Mouse (Mus musculus) thymus, postnatal 25 days (tissue): ENCODE measurements around the gene Cadm4.

Source experiments
- DNase-seq: peaks from one replicate; pipeline ENCODE4 v3.0.0; 2022

The Cadm4 gene

GRCm38 (mm10) chr7:24534301-24534700, 52.5 kb downstream of the Cadm4 start:
- DNase-seq, result no peak

GRCm38 (mm10) chr7:24537081-24537480, 55.3 kb downstream of the Cadm4 start:
- DNase-seq, result no peak

- DNase-seq, result no peak
These were observed 55.8 kb downstream of the Cadm4 start for GRCm38 (mm10) chr7:24537591-24537990.

GRCm38 (mm10) chr7:24538154-24538553, 56.3 kb downstream of the Cadm4 start:
- DNase-seq, result no peak

GRCm38 (mm10) chr7:24538701-24539100, 56.9 kb downstream of the Cadm4 start:
- no peak for DNase-seq

- DNase-seq, result no peak
These were observed 57.9 kb downstream of the Cadm4 start for GRCm38 (mm10) chr7:24539686-24540085.

GRCm38 (mm10) chr7:24544506-24544905, 62.7 kb downstream of the Cadm4 start:
- no peak for DNase-seq

- no peak for DNase-seq
These were observed 64.3 kb downstream of the Cadm4 start, which contains the start of the genes Pinlyp and Xrcc1 for GRCm38 (mm10) chr7:24546068-24546614. Gene Pinlyp, minus strand, starts transcription at chr7:24546118. Gene Xrcc1, plus strand, starts transcription at chr7:24546289.

GRCm38 (mm10) chr7:24546634-24547389, 65.0 kb downstream of the Cadm4 start:
- DNase-seq, result peak; percentile 98

GRCm38 (mm10) chr7:24547534-24548036, 65.8 kb downstream of the Cadm4 start:
- no peak for DNase-seq

- DNase-seq, result no peak
These were observed 70.3 kb downstream of the Cadm4 start for GRCm38 (mm10) chr7:24551985-24552759.
